Mouse (Mus musculus) CH12.LX (cell line): Measurements from ENCODE around the gene Tdrd9. TPM values are rescaled to one million over a fixed set of nuclear protein-coding genes. Genes with fewer than 3 reads are reported as not detected.

Experiments used
- DNase-seq: peaks from one replicate; pipeline ENCODE4 v3.0.0-alpha.2; 2013; ENCODE audit errors: extremely low read depth
- H3K27ac ChIP-seq: 2 replicates; pipeline ENCODE4 v1.5.1; 2012; ENCODE audit warnings: low read depth, mild to moderate bottlenecking, control low read depth, moderate library complexity; ENCODE audit not compliant: insufficient read depth
- H3K27me3 ChIP-seq: replicated peaks from 2 replicates; pipeline ENCODE3; 2012; ENCODE audit warnings: inconsistent platforms
- H3K36me3 ChIP-seq, 2 experiments: replicated peaks in 1 of 2; 2 replicates each; pipeline versions ENCODE3 to v1.6.1; 2012; ENCODE audit warnings: inconsistent platforms in 1 of 2, low read length in 1 of 2, mild to moderate bottlenecking in 1 of 2, mixed read lengths in 1 of 2, moderate library complexity in 1 of 2; ENCODE audit not compliant: control insufficient read depth in 1 of 2, insufficient read depth in 1 of 2
- H3K4me1 ChIP-seq, 2 experiments: 2 replicates each; pipeline ENCODE4 v1.6.1; 2012; ENCODE audit warnings: inconsistent platforms in 1 of 2, moderate library complexity in 1 of 2; ENCODE audit not compliant: insufficient read depth in 2 of 2, control insufficient read depth in 1 of 2
- H3K4me2 ChIP-seq: 2 replicates; pipeline ENCODE4 v1.6.1; 2012; ENCODE audit warnings: low read depth, mild to moderate bottlenecking, control low read depth; ENCODE audit not compliant: poor library complexity, insufficient read depth, severe bottlenecking
- H3K4me3 ChIP-seq, 3 experiments: fragments of 150-350 bp in 1 of 3; sonication (generic) in 1 of 3; replicated peaks in 1 of 3; 2 replicates each; pipeline versions ENCODE3 to v1.5.1; 2011 to 2012; ENCODE audit warnings: low read depth in 2 of 3, low read length in 2 of 3, mild to moderate bottlenecking in 2 of 3, moderate library complexity in 2 of 3, control low read depth in 1 of 3, improper control_type of control experiment in 1 of 3, inconsistent platforms in 1 of 3, mixed read lengths in 1 of 3; ENCODE audit not compliant: poor library complexity in 1 of 3
- H3K79me2 ChIP-seq: replicated peaks from 2 replicates; pipeline ENCODE4 v1.6.1; 2012; ENCODE audit warnings: mild to moderate bottlenecking, moderate library complexity; ENCODE audit not compliant: control insufficient read depth, poor library complexity, insufficient read depth, severe bottlenecking; ENCODE audit errors: extremely low read depth
- H3K9ac ChIP-seq: 2 replicates; pipeline ENCODE4 v1.6.1; 2012; ENCODE audit warnings: low read depth, mild to moderate bottlenecking, control low read depth, moderate library complexity; ENCODE audit not compliant: insufficient read depth
- H3K9me3 ChIP-seq: replicated peaks from 2 replicates; pipeline ENCODE3; 2012; ENCODE audit warnings: low read length, inconsistent platforms, mixed read lengths
- BHLHE40 ChIP-seq: IDR thresholded peaks from 2 replicates; pipeline ENCODE4 v1.6.1; 2011; ENCODE audit warnings: mild to moderate bottlenecking, low read depth, low read length, improper control_type of control experiment
- CHD2 ChIP-seq: IDR thresholded peaks from 2 replicates; pipeline ENCODE4 v1.6.1; 2011; ENCODE audit warnings: low read length, improper control_type of control experiment
- CTCF ChIP-seq, 2 experiments: IDR thresholded peaks in 1 of 2; conservative IDR thresholded peaks in 1 of 2; 2 replicates each; pipeline ENCODE4 v1.5.1; 2011 to 2012; ENCODE audit warnings: low read depth in 2 of 2, low read length in 2 of 2, improper control_type of control experiment in 1 of 2, inconsistent platforms in 1 of 2, mild to moderate bottlenecking in 1 of 2, moderate library complexity in 1 of 2
- EP300 ChIP-seq: IDR thresholded peaks from 2 replicates; pipeline ENCODE4 v1.6.1; 2011; ENCODE audit warnings: low read length, improper control_type of control experiment
- ETS1 ChIP-seq: conservative IDR thresholded peaks from 2 replicates; pipeline ENCODE4 v1.6.1; 2012; ENCODE audit warnings: low read depth, mild to moderate bottlenecking, inconsistent platforms, low read length, improper control_type of control experiment, moderate library complexity
- IRF4 ChIP-seq: IDR thresholded peaks from 2 replicates; pipeline ENCODE4 v1.6.1; 2014; ENCODE audit warnings: low read depth, mild to moderate bottlenecking, inconsistent platforms, low read length, improper control_type of control experiment
- JUND ChIP-seq: conservative IDR thresholded peaks from 2 replicates; pipeline ENCODE4 v1.6.1; 2011; ENCODE audit warnings: low read depth, low read length, improper control_type of control experiment
- KAT2A ChIP-seq: IDR thresholded peaks from 2 replicates; pipeline ENCODE4 v1.6.1; 2012; ENCODE audit warnings: low read length, improper control_type of control experiment, inconsistent platforms; ENCODE audit not compliant: insufficient replicate concordance
- MAFK ChIP-seq: IDR thresholded peaks from 2 replicates; pipeline ENCODE4 v1.6.1; 2011; ENCODE audit warnings: low read length, improper control_type of control experiment; ENCODE audit not compliant: insufficient replicate concordance
- NRF1 ChIP-seq: IDR thresholded peaks from 2 replicates; pipeline ENCODE4 v1.6.1; 2014; ENCODE audit warnings: low read depth, mild to moderate bottlenecking, inconsistent platforms, low read length, improper control_type of control experiment, moderate library complexity
- TBP ChIP-seq: conservative IDR thresholded peaks from 2 replicates; pipeline ENCODE4 v1.6.1; 2011; ENCODE audit warnings: low read depth, low read length, improper control_type of control experiment
- TCF12 ChIP-seq: IDR thresholded peaks from 2 replicates; pipeline ENCODE4 v1.6.1; 2014; ENCODE audit warnings: low read depth, mild to moderate bottlenecking, inconsistent platforms, low read length, improper control_type of control experiment
- UBTF ChIP-seq: IDR thresholded peaks from 2 replicates; pipeline ENCODE4 v1.6.1; 2012; ENCODE audit warnings: low read depth, mild to moderate bottlenecking, inconsistent platforms, low read length, improper control_type of control experiment, moderate library complexity
- ZC3H11A ChIP-seq: IDR thresholded peaks from 2 replicates; pipeline ENCODE4 v1.6.1; 2012; ENCODE audit warnings: low read depth, mild to moderate bottlenecking, inconsistent platforms, low read length, improper control_type of control experiment
- ZMIZ1 ChIP-seq: IDR thresholded peaks from 2 replicates; pipeline ENCODE4 v1.6.1; 2012; ENCODE audit warnings: low read depth, mild to moderate bottlenecking, inconsistent platforms, low read length, improper control_type of control experiment
- ZNF384 ChIP-seq: IDR thresholded peaks from 2 replicates; pipeline ENCODE4 v1.6.1; 2012; ENCODE audit warnings: low read depth, low read length, improper control_type of control experiment, inconsistent platforms
- dilution Hi-C: fragments of 300-500 bp; cut with MboI; formaldehyde crosslinking; loops from 2 replicates; pipeline ENCODE4 v1.14.3; 2020; ENCODE audit warnings: low sequenced_read_pairs; ENCODE audit not compliant: extremely low pct_unique_long_range_greater_than_20kb, extremely low pct_ligation_motif_present
- in situ Hi-C: fragments of 300-500 bp; cut with MboI; formaldehyde crosslinking; loops from 3 replicates; pipeline ENCODE4 v1.14.3; 2019; ENCODE audit warnings: low sequenced_read_pairs, low pct_ligation_motif_present, low pct_unique_long_range_greater_than_20kb, mixed read lengths
- polyA plus RNA-seq: library from polyadenylated mRNA; unstranded; fragments of >175 nt; gene quantifications from 2 replicates; pipeline ENCODE4 v1.2.1, GENCODE M21; 2012; ENCODE audit warnings: low read depth; ENCODE audit not compliant: insufficient read length
- total RNA-seq, 2 experiments: library from RNA; depleted of rRNA; stranded (reverse); fragments of 300-350 nt in 1 of 2; fragments of >200 nt in 1 of 2; gene quantifications; 2 replicates each; pipeline ENCODE4 v1.2.3; 2012 to 2014

Tdrd9 gene
- total RNA-seq (2012; rRNA removed) = not detected in 2 replicates
- total RNA-seq (2014; rRNA removed) = not detected in 2 replicates
- not detected in 2 replicates for polyA plus RNA-seq

- Histone ChIP-seq H3K4me3 (no peak within 1 kb of the TSS), H3K9me3 (peaks cover 4% of the 10 kb centered on the region), H3K27ac (no peak within 1 kb of the TSS), H3K4me1 (peaks cover 0 to 5% of the 10 kb centered on the region in 2 experiments; a peak in 2 of 4 replicates), H3K79me2 (peaks cover 4% of the 10 kb centered on the region), H3K36me3 (no peaks in the 10 kb centered on the region), H3K9ac (no peak within 1 kb of the TSS), H3K27me3 (peaks cover 24% of the 10 kb centered on the region), H3K4me2 (no peak within 1 kb of the TSS)
- DNase-seq = no peak
- in situ Hi-C loops = no loop called here
- TF ChIP-seq TBP = no peak
- TF ChIP-seq CHD2 = no peak
- no peak for TF ChIP-seq KAT2A
- no peak for TF ChIP-seq ETS1
- TF ChIP-seq BHLHE40 = no peak
- no peak for TF ChIP-seq MAFK
- no peak for TF ChIP-seq UBTF
- no peak for TF ChIP-seq CTCF (conservative IDR thresholded peaks at IDR 0.05 in 1 of 2, IDR thresholded peaks at IDR 0.05 in 1 of 2; ENCODE audit: low read depth in 2 of 2, low read length in 2 of 2)
- dilution Hi-C loops = no loop called here
These were observed at the start of gene Tdrd9 for GRCm38 (mm10) chr12:111971231-111971686. Tdrd9 (plus strand) TSS chr12:111971559.

DNA sequence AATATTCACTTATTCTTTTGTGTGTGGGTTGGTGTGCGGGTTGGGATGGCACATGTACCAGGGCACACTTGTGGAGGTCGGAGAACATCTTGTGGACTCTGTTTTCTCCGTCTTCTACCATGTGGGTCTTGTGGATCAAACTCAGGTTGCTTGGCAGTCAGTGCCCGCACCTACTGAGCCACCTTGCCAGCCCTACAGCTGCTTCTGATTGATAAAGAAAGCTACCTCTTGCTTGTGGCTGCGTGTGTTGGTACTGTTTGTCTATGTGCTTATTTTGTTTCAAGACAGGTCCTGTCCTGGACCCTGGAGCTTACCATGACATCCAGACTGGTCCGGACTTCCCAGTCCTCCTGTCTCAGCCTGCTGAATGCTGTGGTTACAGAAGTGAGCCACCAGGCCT, 48.2 kb upstream of the Tdrd9 start:
- TF ChIP-seq TCF12 = no peak
- TF ChIP-seq CTCF (conservative IDR thresholded peaks at IDR 0.05 in 1 of 2, IDR thresholded peaks at IDR 0.05 in 1 of 2; ENCODE audit: low read depth in 2 of 2, low read length in 2 of 2) = no peak
- TF ChIP-seq JUND = no peak
- no peak for TF ChIP-seq NRF1
- no peak for TF ChIP-seq ZNF384
- no peak for TF ChIP-seq IRF4
- TF ChIP-seq ZC3H11A = no peak
- no peak for TF ChIP-seq EP300
- TF ChIP-seq ZMIZ1 = no peak
- Histone ChIP-seq H3K4me2 (no peak overlapping the region), H3K9ac (no peak overlapping the region), H3K36me3 (no peaks in the 10 kb centered on the region), H3K4me3 (no peak overlapping the region), H3K9me3 (no peaks in the 10 kb centered on the region), H3K4me1 (peaks cover 9 to 28% of the 10 kb centered on the region in 2 experiments), H3K79me2 (no peaks in the 10 kb centered on the region), H3K27me3 (peaks cover 8% of the 10 kb centered on the region), H3K27ac (no peak overlapping the region)
- DNase-seq = no peak
- in situ Hi-C loops (no loop called here), dilution Hi-C loops (no loop called here)
